Mouse (Mus musculus): ENCODE data around the gene Spib.

Gene Spib

GRCm38 (mm10) chr7:44531946-44532732, at the start of gene Spib:
Spib (minus strand) TSS chr7:44532071.
- peak in 1 of 2 experiments; percentile 67 for DNase-seq (ENCODE audit: low spot score in 2 of 2)

GRCm38 (mm10) chr7:44581637-44582036, 49.8 kb upstream of the Spib start:
- no peak for DNase-seq (ENCODE audit: low spot score in 2 of 2)

DNA sequence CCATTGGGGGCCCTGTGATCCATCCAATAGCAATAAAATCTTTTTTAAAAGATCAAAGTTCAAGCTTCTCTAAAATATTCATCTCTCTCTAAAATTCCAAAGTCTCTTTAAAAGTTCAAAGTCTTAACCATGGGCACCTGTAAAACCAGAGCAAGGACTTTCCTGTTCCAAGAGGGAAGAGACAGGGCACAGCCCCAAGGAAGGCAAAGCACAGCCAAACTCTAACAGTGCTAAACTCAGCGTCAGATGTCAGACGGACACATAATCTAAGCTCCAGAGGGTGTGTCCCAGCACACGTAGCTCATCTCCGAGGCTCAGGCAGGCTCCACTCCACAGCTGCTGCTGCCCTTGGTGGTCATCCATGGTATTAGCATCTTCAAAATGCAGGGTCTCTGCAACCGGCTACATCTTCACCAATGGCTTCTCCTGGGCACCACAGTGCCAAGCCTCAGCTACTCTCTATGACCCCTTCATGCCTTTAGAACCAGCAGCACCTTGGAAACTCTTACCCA, 44.5 kb upstream of the Spib start:
- DNase-seq (ENCODE audit: low spot score in 2 of 2): no peak

- DNase-seq (ENCODE audit: low spot score in 2 of 2): no peak
Measured at GRCm38 (mm10) chr7:44572956-44573484, 41.1 kb upstream of the Spib start.

GRCm38 (mm10) chr7:44572213-44572701, 40.4 kb upstream of the Spib start, which contains the start of gene Napsa:
Napsa (plus strand) TSS chr7:44572380.
- peak; percentile 46 to 79 for DNase-seq (ENCODE audit: low spot score in 2 of 2)

GRCm38 (mm10) chr7:44571811-44572210, 39.9 kb upstream of the Spib start:
- no peak for DNase-seq (ENCODE audit: low spot score in 2 of 2)

- DNase-seq (ENCODE audit: low spot score in 2 of 2): no peak
Measured at GRCm38 (mm10) chr7:44570989-44571388, 39.1 kb upstream of the Spib start.

GRCm38 (mm10) chr7:44568803-44569202, 36.9 kb upstream of the Spib start:
- no peak for DNase-seq (ENCODE audit: low spot score in 2 of 2)

DNA sequence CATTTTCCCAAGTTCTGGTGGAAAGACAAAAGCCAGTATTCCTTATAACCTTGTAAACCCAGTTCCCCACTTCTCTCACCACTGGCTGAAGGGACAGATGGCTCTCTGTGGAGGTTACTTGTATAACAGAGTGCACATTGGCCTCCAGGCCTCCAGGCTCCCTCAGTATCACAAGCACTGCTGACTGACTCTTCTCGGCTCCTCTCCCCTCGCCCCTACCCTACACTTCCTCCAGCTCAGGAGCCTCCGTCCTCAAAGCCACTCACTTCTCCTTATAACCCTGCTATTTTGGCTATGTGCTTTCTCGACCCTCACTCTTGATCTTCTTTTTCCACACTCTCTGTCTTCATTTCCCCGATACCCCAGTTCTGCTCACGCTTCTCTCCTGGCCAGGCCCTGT, 33.5 kb upstream of the Spib start:
- no peak for DNase-seq (ENCODE audit: low spot score in 2 of 2)

DNA sequence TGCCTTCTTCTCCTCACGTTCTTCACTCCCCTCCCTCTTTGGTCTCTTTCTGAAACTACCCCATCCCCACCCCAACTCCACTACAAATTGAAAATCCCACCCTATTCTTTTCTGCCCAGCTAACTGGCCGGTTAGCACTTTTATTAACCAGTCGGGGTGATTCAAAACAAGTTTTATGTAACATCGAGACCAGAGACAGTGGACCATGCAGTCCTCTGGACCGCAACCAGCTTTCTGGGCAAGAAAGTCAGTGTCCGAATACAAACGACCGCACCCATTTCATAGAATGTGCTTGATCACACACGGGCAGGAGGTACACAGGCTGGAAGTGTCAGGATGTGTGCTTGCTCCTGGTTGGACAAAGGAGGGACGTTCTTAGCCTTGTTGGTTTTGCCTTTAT, 32.6 kb upstream of the Spib start:
- no peak for DNase-seq (ENCODE audit: low spot score in 2 of 2)

- no peak for DNase-seq (ENCODE audit: low spot score in 2 of 2)
Measured at GRCm38 (mm10) chr7:44563284-44563683, 31.4 kb upstream of the Spib start.

DNA sequence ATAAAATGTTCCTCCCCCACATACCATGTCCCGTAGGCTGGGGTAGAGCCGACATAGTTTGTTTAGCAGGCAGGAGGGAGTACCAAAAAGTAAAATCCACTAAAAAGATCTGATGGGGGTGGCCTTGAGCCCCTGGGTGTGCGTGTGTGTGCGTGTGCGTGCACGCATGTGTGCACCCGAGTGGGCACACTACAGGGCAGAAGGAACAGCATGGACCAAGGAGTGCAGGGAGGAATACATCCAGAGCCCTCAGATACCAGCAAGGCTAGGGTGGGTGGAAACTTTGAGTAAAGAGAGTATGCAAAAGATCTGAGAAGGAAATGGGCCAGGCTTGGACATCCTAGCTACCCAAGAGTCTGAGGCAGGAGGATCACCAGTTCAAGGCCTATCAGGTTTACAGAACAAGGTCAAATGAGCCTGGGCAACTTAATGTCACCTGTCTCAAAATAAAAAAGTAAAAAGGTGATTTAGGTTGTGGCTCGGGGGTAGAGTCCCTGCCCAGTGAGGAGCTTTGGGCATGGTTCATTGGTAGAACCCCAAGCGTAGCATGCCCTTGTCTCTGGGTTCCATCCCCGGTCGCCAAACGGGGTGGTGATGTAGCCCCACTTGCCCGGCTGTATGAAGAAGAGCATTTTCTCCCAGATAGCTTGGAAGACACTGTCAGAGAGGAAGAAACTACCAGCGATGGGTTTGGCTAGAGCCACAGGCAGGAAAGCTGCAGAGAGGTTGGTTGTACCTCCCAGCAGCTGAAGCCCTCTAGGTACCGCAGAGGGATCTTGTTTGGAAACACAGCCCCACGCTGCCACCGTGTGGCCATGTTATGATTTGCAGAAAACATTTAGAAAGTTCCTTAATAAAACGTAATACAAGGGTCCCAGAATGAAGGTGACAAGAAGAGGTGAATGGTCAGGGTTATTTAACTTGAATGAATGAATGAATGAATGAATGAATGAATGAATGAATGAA, 28.8 kb upstream of the Spib start:
- DNase-seq (ENCODE audit: low spot score in 2 of 2): peak; percentile 73 to 87

- DNase-seq (ENCODE audit: low spot score in 2 of 2): no peak
Measured at GRCm38 (mm10) chr7:44557629-44558028, 25.8 kb upstream of the Spib start.

DNA sequence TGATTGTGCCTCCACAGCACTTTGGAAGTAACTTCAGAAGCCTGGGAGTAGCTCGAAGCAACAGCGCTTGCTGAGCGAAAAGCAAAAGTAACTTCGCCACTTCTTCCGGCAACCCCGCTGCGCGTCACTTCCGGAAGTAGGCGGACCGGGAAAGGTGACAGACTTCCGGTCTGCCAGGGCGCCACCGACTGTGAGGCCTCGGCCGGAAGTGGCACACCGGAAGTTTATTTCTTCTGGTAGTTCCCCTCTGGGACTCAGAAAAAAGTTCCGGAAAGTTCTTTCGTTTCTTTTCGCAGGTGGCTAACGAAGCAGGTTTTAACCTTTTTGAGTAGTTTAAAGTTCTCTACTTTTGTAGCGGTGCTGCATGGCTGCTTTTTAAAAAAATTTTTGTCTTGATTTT, 22.0 kb upstream of the Spib start, which contains the start of gene Nr1h2:
TSS of gene Nr1h2 (minus strand) at position 126 of the 400 bp plus-strand sequence.
- DNase-seq (ENCODE audit: low spot score in 2 of 2): peak; percentile 90 to 98

DNA sequence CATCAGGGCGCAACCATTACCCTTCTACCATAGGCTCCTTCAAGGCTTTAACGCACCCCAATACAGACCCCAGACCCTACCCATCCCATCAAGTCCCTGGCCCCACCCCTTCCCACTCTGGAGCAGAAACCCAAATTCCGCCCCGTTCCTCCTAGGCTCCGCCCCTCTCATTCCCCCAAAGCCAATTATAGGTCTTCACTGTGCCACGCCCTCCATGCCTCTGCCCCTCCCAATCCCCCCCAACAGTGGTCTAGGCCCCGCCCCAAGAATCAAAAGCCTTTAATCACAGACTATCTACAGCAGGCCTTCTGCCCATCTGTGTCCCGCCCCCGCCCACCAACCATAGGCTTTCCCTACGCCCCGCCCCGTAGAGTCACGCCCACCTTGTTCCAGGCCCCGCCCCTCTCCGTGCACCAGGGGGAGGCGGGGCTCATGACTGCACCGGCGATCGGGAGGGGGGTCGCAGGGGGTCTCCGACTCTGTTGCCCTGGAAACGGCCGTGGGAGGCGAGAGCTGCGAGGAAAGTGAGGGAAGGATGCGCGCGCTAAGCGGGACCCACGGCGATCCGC, 21.4 kb upstream of the Spib start:
- DNase-seq (ENCODE audit: low spot score in 2 of 2): peak; percentile 81 to 94

DNA sequence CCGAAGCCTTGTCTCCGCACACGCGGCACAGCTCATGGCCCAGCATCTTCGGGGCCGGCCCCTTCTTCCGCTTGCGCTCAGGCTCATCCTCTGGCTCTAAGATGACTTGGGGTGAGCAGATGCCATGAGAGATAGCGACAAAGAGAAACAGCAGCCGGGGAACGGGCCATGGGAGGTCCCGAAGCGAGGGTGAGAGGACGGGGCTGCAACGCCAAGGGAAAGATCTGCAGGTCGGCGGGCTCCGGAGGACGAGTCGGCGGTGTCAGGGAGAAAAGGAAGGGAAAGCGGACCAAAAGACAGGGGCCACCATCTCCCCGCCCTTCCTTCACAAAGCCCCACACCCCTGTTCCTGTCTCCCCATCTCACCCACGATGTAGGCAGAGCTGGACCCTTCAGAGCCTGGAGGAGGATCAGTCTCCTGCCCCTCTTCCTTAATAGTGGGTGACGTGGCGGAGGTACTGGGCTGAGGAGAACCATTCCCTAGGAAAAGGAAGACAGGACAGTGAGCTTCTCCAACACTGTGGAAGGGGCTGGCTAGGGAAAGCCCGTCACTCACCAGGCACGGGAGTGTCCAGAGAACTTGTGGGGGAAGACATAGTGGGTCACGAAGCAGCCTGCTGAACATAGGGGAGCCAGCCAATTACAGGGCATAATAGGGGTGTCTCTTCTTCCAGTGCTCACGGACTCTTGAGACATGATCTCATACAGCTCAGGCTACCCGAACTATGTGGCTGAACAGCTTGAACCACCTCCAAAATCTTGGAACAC, 20.5 kb upstream of the Spib start:
- no peak for DNase-seq (ENCODE audit: low spot score in 2 of 2)

DNA sequence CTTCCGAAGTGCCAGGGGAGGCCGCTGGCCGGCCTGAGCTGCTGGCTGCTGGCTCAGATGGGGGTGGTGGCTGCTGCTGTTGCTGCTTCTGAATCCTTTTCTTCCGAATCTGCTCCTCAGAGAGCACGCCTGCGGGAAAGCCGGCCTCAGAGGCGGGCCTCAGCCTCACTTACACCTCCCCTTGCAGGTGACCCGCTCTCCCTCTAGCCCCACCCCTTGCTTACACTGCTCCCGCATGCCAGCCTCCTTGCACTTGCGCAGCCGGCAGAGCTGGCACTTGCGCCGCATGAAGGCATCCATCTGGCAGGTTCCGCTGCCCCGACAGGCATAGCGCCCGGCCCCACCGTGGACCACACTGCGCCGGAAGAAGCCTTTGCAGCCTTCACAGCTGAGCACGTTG, 19.9 kb upstream of the Spib start:
- no peak for DNase-seq (ENCODE audit: low spot score in 2 of 2)

- DNase-seq (ENCODE audit: low spot score in 2 of 2): no peak
Measured at GRCm38 (mm10) chr7:44551301-44551700, 19.4 kb upstream of the Spib start.

DNA sequence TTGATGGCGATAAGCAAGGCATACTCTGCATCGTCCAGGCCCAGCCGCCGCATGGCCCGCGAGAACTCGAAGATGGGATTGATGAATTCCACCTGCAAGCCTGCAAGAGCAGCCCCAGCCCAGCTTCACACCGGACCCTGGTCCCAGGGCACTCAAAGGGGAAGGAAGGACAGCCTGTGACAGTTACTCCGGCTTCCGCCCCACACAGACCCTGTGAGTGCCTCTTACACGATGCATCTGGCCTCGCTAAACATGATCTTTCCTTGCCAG, 18.5 kb upstream of the Spib start:
- DNase-seq (ENCODE audit: low spot score in 2 of 2): no peak

- DNase-seq (ENCODE audit: low spot score in 2 of 2): no peak
Measured at GRCm38 (mm10) chr7:44549621-44550408, 17.9 kb upstream of the Spib start.
